Mouse (Mus musculus) retina, postnatal 1 day (tissue): ENCODE measurements around the gene Olfr212.
"Not testable (repeated sequence)": the region's sequence is repeated elsewhere in the genome, so short reads cannot be mapped to it uniquely, and the experiment has no call there.

Experiments
- DNase-seq: peaks from one replicate; pipeline ENCODE4 v3.0.0-alpha.2; 2012

Olfr212 gene

GRCm38 (mm10) chr6:116506302-116507003, at the start of gene Olfr212:
TSS of gene Olfr212 (plus strand) at chr6:116506516.
- DNase-seq = not testable (repeated sequence)

- DNase-seq = no peak
Observed at GRCm38 (mm10) chr6:116458728-116459127, 47.6 kb upstream of the Olfr212 start.

GRCm38 (mm10) chr6:116459232-116459631, 47.1 kb upstream of the Olfr212 start:
- DNase-seq = no peak

- peak; percentile 53 for DNase-seq
Observed at GRCm38 (mm10) chr6:116460544-116461283, 45.6 kb upstream of the Olfr212 start, which contains the start of gene Alox5. TSS of gene Alox5 (minus strand) at chr6:116461178.

- DNase-seq = peak; percentile 19
Observed at GRCm38 (mm10) chr6:116468081-116468480, 38.2 kb upstream of the Olfr212 start.

GRCm38 (mm10) chr6:116485081-116485480, 21.2 kb upstream of the Olfr212 start:
- DNase-seq = no peak

GRCm38 (mm10) chr6:116486833-116487232, 19.5 kb upstream of the Olfr212 start:
- no peak for DNase-seq

- DNase-seq = peak; percentile 31
Observed at GRCm38 (mm10) chr6:116488791-116489190, 17.5 kb upstream of the Olfr212 start, which contains the start of gene Olfr211. TSS of gene Olfr211 (plus strand) at chr6:116489091.

- no peak for DNase-seq
Observed at GRCm38 (mm10) chr6:116493742-116494141, 12.6 kb upstream of the Olfr212 start.

- no peak for DNase-seq
Observed at GRCm38 (mm10) chr6:116495960-116496359, 10.4 kb upstream of the Olfr212 start.

- DNase-seq = no peak
Observed at GRCm38 (mm10) chr6:116514832-116515231, 8.5 kb downstream of the Olfr212 start.

- DNase-seq = no peak
Observed at GRCm38 (mm10) chr6:116538156-116538555, 31.8 kb downstream of the Olfr212 start, which contains the start of gene Olfr213. TSS of gene Olfr213 (plus strand) at chr6:116538456.

- DNase-seq = no peak
Observed at GRCm38 (mm10) chr6:116542500-116542899, 36.2 kb downstream of the Olfr212 start.

- not testable (repeated sequence) for DNase-seq
Observed at GRCm38 (mm10) chr6:116550841-116551240, 44.5 kb downstream of the Olfr212 start, which contains the start of gene Gm5580. TSS of gene Gm5580 (plus strand) at chr6:116551141.

- DNase-seq = no peak
Observed at GRCm38 (mm10) chr6:116553935-116554334, 47.6 kb downstream of the Olfr212 start, which contains the start of gene Olfr214. TSS of gene Olfr214 (plus strand) at chr6:116554235.

- no peak for DNase-seq
Observed at GRCm38 (mm10) chr6:116554952-116555351, 48.6 kb downstream of the Olfr212 start.
